Mouse (Mus musculus) heart, embryonic 11.5 days (tissue): ENCODE data around the gene Slc17a3. TPM values are rescaled to one million over a fixed set of nuclear protein-coding genes. Genes with fewer than 3 reads are reported as not detected.

ENCODE experiments used
- ATAC-seq: fragments of 200-750 bp; cut with Nextera tagmentation; replicated peaks from 2 replicates; pipeline ENCODE4 v1.8.0; 2017; ENCODE audit warnings: moderate library complexity; ENCODE audit not compliant: insufficient number of reproducible peaks, low FRiP score, low TSS enrichment
- H3K27ac ChIP-seq: fragments of 300-500 bp; sonication (generic); 2 replicates; pipeline ENCODE4 v1.5.1; 2014; ENCODE audit warnings: mild to moderate bottlenecking, low read depth, low read length
- H3K27me3 ChIP-seq: fragments of 300-500 bp; sonication (generic); 2 replicates; pipeline ENCODE4 v1.6.1; 2014; ENCODE audit warnings: mild to moderate bottlenecking, low read length, mixed read lengths; ENCODE audit not compliant: control insufficient read depth, insufficient read depth
- H3K36me3 ChIP-seq: fragments of 300-500 bp; sonication (generic); 2 replicates; pipeline ENCODE4 v1.6.1; 2014; ENCODE audit warnings: mild to moderate bottlenecking, low read length, moderate library complexity, mixed read lengths; ENCODE audit not compliant: control insufficient read depth, insufficient read depth
- H3K4me1 ChIP-seq: fragments of 300-500 bp; sonication (generic); 2 replicates; pipeline ENCODE4 v1.6.1; 2014; ENCODE audit warnings: low read length; ENCODE audit not compliant: control insufficient read depth, insufficient read depth
- H3K4me2 ChIP-seq: fragments of 300-500 bp; sonication (generic); 2 replicates; pipeline ENCODE4 v1.6.1; 2014; ENCODE audit warnings: mild to moderate bottlenecking, moderate library complexity
- H3K4me3 ChIP-seq: fragments of 300-500 bp; sonication (generic); 2 replicates; pipeline ENCODE4 v1.5.1; 2014; ENCODE audit warnings: low read depth, low read length
- H3K9ac ChIP-seq: fragments of 300-500 bp; sonication (generic); 2 replicates; pipeline ENCODE4 v1.6.1; 2014; ENCODE audit warnings: mild to moderate bottlenecking, low read depth, low read length, moderate library complexity
- H3K9me3 ChIP-seq: fragments of 300-500 bp; sonication (generic); replicated peaks from 2 replicates; pipeline ENCODE4 v1.6.1; 2016; ENCODE audit warnings: low read length; ENCODE audit not compliant: control insufficient read depth
- WGBS: fragments of 180-500 bp; shearing (Covaris S2); extraction: QIAGEN DNeasy Blood & Tissue Kit; methylation state at CpG from one replicate; pipeline ENCODE4 v1.1.7; 2014; ENCODE audit not compliant: insufficient replicate concordance; 5-methylcytosine and 5-hydroxymethylcytosine counted together
- polyA plus RNA-seq: library from polyadenylated mRNA; unstranded; fragments of >200 nt; fragmentation: Nextera tagmentation; extraction: Ambion mirVana; gene quantifications from 2 replicates; pipeline ENCODE4 v1.2.1, GENCODE M21; 2014

Slc17a3 gene
- polyA plus RNA-seq, 1 experiment from 2014 or later = not detected

DNA sequence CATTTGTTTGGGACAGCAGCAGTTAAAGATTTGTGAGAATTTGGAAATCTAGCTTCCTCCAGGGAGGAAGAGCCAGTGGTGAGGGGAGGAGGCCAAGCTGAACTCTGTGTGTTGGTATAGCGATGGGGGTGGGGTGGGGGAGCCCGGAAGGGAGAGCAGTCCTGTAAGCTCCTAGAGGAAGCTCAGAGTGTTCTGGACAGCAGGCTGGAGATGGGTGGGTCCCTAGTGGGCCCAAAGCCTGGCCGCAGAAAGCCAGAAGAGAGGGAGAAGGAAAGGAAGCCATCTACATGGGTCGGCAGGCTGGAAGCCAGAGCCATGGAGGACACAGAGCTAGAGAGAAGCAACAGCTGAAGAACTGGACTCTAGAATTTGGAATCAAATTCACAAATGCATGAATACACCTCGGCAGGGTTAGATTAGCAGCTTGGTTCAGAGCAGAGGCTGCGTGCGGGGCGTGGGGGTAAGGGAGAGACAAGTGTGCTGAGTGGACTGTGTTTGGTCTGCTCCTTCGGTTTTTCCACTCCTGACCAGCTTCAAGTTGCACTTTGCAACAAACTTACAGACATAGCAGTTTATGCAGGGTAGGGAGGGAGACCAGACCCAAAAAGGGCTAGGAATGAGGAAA lies 27.0 kb downstream of the Slc17a3 start:
- H3K4me1 ChIP-seq = no peaks in the 10 kb centered on the region
- no peaks in the 10 kb centered on the region for H3K9me3 ChIP-seq
- H3K4me3 ChIP-seq = no peak overlapping the region
- H3K27ac ChIP-seq = no peak overlapping the region
- no peak for ATAC-seq
- no peak overlapping the region for H3K9ac ChIP-seq
- H3K4me2 ChIP-seq = no peak overlapping the region
- H3K27me3 ChIP-seq = no peaks in the 10 kb centered on the region
- H3K36me3 ChIP-seq = no peaks in the 10 kb centered on the region
- 64% methylated on average over 9 of the region's 9 CpGs for WGBS

DNA sequence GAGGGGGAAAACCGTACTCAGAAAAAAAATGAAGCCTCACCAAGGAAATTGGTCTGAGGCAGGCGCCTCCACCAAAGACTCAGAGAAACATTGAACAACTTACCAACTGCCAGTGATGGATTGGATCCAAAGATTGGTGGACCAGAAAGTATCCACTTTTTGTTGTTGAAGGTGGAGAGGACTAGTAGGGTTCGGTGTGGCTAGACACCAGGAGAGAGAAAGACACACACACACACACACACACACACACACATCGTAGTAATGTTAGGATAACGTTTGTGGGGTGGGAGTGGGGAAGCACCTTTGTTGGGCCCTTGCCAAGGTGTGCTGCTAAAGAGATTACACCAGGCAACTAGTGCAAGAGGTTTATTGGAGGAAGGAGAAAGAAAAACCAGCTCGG lies 27.8 kb downstream of the Slc17a3 start:
- Histone ChIP-seq H3K4me3 (no peak overlapping the region), H3K4me1 (no peaks in the 10 kb centered on the region), H3K9ac (no peak overlapping the region), H3K9me3 (no peaks in the 10 kb centered on the region), H3K36me3 (no peaks in the 10 kb centered on the region), H3K27me3 (no peaks in the 10 kb centered on the region), H3K27ac (no peak overlapping the region), H3K4me2 (no peak overlapping the region)
- ATAC-seq = no peak
- WGBS = 78% methylated on average over 6 of the region's 6 CpGs

DNA sequence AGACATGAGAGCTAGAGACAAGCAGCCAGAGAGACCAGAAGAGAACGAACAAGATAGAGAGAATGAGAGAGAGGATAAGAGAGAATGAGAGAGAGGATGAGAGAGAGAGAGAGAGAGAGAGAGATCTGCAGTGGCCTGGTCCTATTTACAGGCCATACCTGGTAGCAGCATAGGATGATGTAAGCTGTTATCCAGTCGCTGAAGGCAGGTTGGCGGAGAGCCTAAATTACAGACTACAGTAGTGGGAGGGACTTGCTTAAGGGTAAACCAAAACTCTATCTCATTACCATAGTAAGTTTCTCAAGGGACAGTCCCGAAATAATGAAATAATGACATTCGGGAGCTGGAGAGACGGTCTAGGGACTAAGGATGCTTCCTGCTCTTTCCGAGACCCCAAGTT lies 28.2 kb downstream of the Slc17a3 start, which contains the start of gene Slc17a1:
Gene Slc17a1 (plus strand): TSS at position 346 of the 400 bp plus-strand sequence.
- 80% methylated on average over 7 of the region's 7 CpGs for WGBS
- no peak for ATAC-seq
- Histone ChIP-seq H3K27ac (no peak within 1 kb of the TSS), H3K4me2 (no peak within 1 kb of the TSS), H3K4me3 (no peak within 1 kb of the TSS), H3K9me3 (no peaks in the 10 kb centered on the region), H3K9ac (no peak within 1 kb of the TSS), H3K4me1 (no peaks in the 10 kb centered on the region), H3K27me3 (no peaks in the 10 kb centered on the region), H3K36me3 (no peaks in the 10 kb centered on the region)

- 80% methylated on average over 8 of the region's 8 CpGs for WGBS
- no peak overlapping the region for H3K4me3 ChIP-seq
- no peak overlapping the region for H3K4me2 ChIP-seq
- H3K9me3 ChIP-seq = no peaks in the 10 kb centered on the region
- H3K4me1 ChIP-seq = no peaks in the 10 kb centered on the region
- H3K27ac ChIP-seq = no peak overlapping the region
- no peak overlapping the region for H3K9ac ChIP-seq
- H3K36me3 ChIP-seq = no peaks in the 10 kb centered on the region
- no peaks in the 10 kb centered on the region for H3K27me3 ChIP-seq
- no peak for ATAC-seq
Measured at GRCm38 (mm10) chr13:23868790-23869533, 29.7 kb downstream of the Slc17a3 start.

DNA sequence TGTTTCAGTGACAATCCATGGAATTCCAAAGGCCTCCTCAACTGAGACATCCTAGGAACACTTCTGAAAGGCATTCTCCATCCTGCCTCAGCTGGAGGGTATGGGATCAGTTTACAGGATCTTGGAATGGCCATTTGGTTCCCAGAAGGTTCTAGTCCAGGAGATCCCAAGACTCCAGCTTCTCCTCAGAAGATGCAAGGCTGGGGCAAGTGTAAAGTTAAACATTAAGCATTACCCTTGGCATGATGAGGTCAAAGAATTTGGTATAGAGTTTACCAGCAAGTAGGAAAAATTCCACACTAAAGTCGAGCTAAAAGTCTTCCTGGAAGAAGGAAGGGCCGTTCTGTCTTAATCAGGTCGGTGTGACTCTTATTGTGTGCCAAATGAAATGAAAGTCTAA lies 30.8 kb downstream of the Slc17a3 start:
- Histone ChIP-seq H3K27ac (no peak overlapping the region), H3K4me2 (no peak overlapping the region), H3K36me3 (no peaks in the 10 kb centered on the region), H3K4me3 (no peak overlapping the region), H3K9me3 (no peaks in the 10 kb centered on the region), H3K4me1 (no peaks in the 10 kb centered on the region), H3K9ac (no peak overlapping the region), H3K27me3 (no peaks in the 10 kb centered on the region)
- no peak for ATAC-seq
- 70% methylated on average over 3 of the region's 3 CpGs for WGBS

DNA sequence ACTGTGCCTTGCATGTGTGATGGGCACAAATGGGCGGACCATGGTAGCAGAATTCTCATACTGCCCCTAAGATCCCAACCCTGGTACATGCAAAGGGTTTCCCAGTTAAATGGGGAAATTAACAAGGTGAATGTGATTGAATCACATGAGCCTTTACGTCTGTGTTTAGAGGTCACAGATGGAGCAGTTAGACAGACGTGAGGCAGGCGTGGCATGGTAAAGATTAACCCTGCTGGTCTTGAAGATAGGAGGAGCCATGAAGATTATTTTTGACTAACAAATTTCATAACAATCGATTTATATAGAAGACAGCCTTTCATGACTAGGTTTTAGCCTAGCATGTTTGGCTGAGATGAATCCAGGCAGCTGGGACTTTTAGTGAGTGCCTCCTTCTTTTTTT lies 33.9 kb downstream of the Slc17a3 start:
- H3K9me3 ChIP-seq = no peaks in the 10 kb centered on the region
- H3K4me1 ChIP-seq = no peaks in the 10 kb centered on the region
- no peak overlapping the region for H3K4me3 ChIP-seq
- H3K27me3 ChIP-seq = no peaks in the 10 kb centered on the region
- H3K36me3 ChIP-seq = no peaks in the 10 kb centered on the region
- ATAC-seq = no peak
- 70% methylated on average over 5 of the region's 5 CpGs for WGBS
- H3K9ac ChIP-seq = no peak overlapping the region
- no peak overlapping the region for H3K27ac ChIP-seq
- no peak overlapping the region for H3K4me2 ChIP-seq

GRCm38 (mm10) chr13:23879106-23879505 lies 39.9 kb downstream of the Slc17a3 start:
- Histone ChIP-seq H3K4me2 (no peak overlapping the region), H3K9me3 (no peaks in the 10 kb centered on the region), H3K27me3 (no peaks in the 10 kb centered on the region), H3K4me1 (no peaks in the 10 kb centered on the region), H3K9ac (no peak overlapping the region), H3K27ac (no peak overlapping the region), H3K4me3 (no peak overlapping the region), H3K36me3 (no peaks in the 10 kb centered on the region)
- WGBS = 72% methylated on average over 3 of the region's 3 CpGs
- no peak for ATAC-seq

DNA sequence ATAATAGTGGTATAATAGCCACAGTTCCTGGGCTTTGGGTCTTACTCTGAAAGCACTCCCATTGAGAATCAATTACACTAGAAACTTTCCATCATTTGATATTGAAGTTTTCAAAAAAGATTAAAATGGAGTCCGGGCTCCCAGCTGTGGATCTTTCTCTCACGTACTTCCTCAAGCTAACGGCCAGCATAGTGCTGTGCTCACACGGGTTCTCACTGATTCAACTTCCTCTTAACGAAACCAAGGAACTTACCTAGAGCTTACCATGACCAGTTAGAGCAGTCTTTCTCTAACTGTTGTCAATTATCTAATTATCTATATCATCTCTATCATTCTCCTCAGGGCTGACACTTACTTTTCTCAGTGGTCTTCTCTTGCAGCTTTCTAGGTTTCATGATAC lies 40.4 kb downstream of the Slc17a3 start:
- Histone ChIP-seq H3K9me3 (no peaks in the 10 kb centered on the region), H3K27me3 (no peaks in the 10 kb centered on the region), H3K4me1 (no peaks in the 10 kb centered on the region), H3K4me2 (no peak overlapping the region), H3K4me3 (no peak overlapping the region), H3K9ac (no peak overlapping the region), H3K27ac (no peak overlapping the region), H3K36me3 (no peaks in the 10 kb centered on the region)
- ATAC-seq = no peak
- 81% methylated on average over 5 of the region's 5 CpGs for WGBS

GRCm38 (mm10) chr13:23885540-23885939 lies 46.3 kb downstream of the Slc17a3 start:
- Histone ChIP-seq H3K9ac (no peak overlapping the region), H3K9me3 (no peaks in the 10 kb centered on the region)

More at GRCm38 (mm10) chr13:23885540-23885939, 46.3 kb downstream of the Slc17a3 start:
- WGBS = 40% methylated on average over 2 of the region's 2 CpGs
- H3K4me2 ChIP-seq = no peak overlapping the region
- H3K4me1 ChIP-seq = no peaks in the 10 kb centered on the region
- H3K27ac ChIP-seq = no peak overlapping the region
- no peak overlapping the region for H3K4me3 ChIP-seq
- no peak for ATAC-seq
- no peaks in the 10 kb centered on the region for H3K27me3 ChIP-seq
- no peaks in the 10 kb centered on the region for H3K36me3 ChIP-seq
